Mouse (Mus musculus): ENCODE data around the gene Ankrd11. TPM values are rescaled to one million over a fixed set of nuclear protein-coding genes. Genes with fewer than 3 reads are reported as not detected.

Gene Ankrd11
- polyA plus RNA-seq, 1 experiment from 2014 or later: 94.4 TPM

DNA sequence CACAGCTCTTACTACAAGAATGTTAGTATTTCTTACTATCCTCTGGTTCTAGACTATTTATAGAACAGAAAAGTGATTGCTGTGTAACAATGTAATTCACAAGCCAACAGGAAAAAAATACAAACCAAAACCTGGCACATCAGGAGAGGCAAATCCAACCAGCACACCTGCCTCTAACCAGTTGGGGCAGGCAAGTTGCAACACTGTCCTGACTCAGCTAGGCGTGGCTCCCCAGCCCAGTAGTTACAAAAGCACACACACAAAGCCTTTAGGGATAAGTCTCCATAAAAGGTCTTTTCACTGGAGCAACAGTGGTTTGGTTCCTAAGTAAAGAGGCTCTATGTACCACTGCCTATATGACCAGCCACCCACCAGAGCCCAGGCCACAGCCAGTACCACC lies 20.8 kb downstream of the Ankrd11 start:
- Histone ChIP-seq H3K27ac (ENCODE audit: low read depth, low read length) (no peak overlapping the region), H3K9me3 (ENCODE audit: control insufficient read depth, low read length) (no peaks in the 10 kb centered on the region), H3K36me3 (ENCODE audit: control insufficient read depth, insufficient read depth, low read length) (no peaks in the 10 kb centered on the region), H3K4me1 (replicated peaks; ENCODE audit: control insufficient read depth, insufficient read depth, low read length) (peaks cover 5% of the 10 kb centered on the region; the same call in 1 of the 2 replicates), H3K27me3 (ENCODE audit: control insufficient read depth, insufficient read depth, low read length) (no peaks in the 10 kb centered on the region), H3K4me3 (ENCODE audit: low read depth, low read length) (no peak overlapping the region), H3K9ac (ENCODE audit: low read length) (no peak overlapping the region), H3K4me2 (ENCODE audit: low read depth, low read length, severe bottlenecking) (no peak overlapping the region)
- ATAC-seq (replicated peaks; ENCODE audit: low FRiP score) (no peak), DNase-seq (ENCODE audit: low spot score) (no peak)
- WGBS: 67% methylated on average over 1 of the region's 1 CpGs

DNA sequence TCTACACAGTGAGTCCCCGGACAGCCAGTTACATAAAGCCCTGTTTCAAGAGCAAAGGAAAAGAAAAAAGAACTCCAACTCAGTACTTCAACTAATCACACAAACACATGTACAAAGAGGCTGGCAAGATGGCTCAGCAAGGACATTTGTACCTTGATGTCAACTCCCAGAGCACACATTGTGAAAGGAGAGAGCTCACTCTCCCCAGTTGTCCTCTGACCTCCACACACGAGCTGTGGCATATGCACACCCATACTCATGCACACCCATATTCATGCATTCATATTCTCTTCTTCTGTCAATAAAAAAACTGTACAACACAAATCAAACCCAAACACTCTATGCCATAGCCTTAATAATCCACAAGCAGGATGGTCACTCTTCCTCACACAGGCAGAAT lies 21.2 kb downstream of the Ankrd11 start:
- no peaks in the 10 kb centered on the region for H3K9me3 ChIP-seq (ENCODE audit: control insufficient read depth, low read length)
- peaks cover 5% of the 10 kb centered on the region; the same call in 1 of the 2 replicates for H3K4me1 ChIP-seq (replicated peaks; ENCODE audit: control insufficient read depth, insufficient read depth, low read length)
- H3K9ac ChIP-seq (ENCODE audit: low read length): no peak overlapping the region
- 86% methylated on average over 2 of the region's 2 CpGs for WGBS
- DNase-seq (ENCODE audit: low spot score) (no peak), ATAC-seq (replicated peaks; ENCODE audit: low FRiP score) (no peak)
- H3K4me3 ChIP-seq (ENCODE audit: low read depth, low read length): no peak overlapping the region
- H3K27ac ChIP-seq (ENCODE audit: low read depth, low read length): no peak overlapping the region
- H3K27me3 ChIP-seq (ENCODE audit: control insufficient read depth, insufficient read depth, low read length): no peaks in the 10 kb centered on the region
- no peaks in the 10 kb centered on the region for H3K36me3 ChIP-seq (ENCODE audit: control insufficient read depth, insufficient read depth, low read length)
- H3K4me2 ChIP-seq (ENCODE audit: low read depth, low read length, severe bottlenecking): no peak overlapping the region

DNA sequence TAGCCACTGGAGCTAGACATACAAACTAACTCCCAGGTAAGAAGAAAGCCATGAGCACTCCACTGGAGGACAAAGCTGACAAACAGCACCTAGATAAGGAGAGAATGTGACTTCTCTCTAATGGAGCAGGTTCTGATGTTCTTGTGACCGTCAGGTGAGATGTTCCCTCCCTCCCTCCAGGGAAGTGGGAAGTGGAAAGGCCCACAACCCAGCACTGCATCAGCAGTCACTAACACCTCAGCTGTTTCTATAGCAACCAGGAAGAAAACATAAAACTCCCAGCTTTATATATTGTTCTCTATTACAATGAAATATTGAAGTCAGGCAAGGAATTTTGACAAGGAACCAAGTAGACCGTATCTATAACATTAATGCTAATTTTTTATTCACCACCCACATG lies 22.0 kb downstream of the Ankrd11 start:
- peaks cover 5% of the 10 kb centered on the region; the same call in 1 of the 2 replicates for H3K4me1 ChIP-seq (replicated peaks; ENCODE audit: control insufficient read depth, insufficient read depth, low read length)
- WGBS: 89% methylated on average over 2 of the region's 2 CpGs
- H3K27ac ChIP-seq (ENCODE audit: low read depth, low read length): no peak overlapping the region
- H3K9me3 ChIP-seq (ENCODE audit: control insufficient read depth, low read length): no peaks in the 10 kb centered on the region
- no peak for DNase-seq (ENCODE audit: low spot score)
- H3K9ac ChIP-seq (ENCODE audit: low read length): no peak overlapping the region
- ATAC-seq (replicated peaks; ENCODE audit: low FRiP score): no peak
- H3K27me3 ChIP-seq (ENCODE audit: control insufficient read depth, insufficient read depth, low read length): no peaks in the 10 kb centered on the region
- H3K36me3 ChIP-seq (ENCODE audit: control insufficient read depth, insufficient read depth, low read length): no peaks in the 10 kb centered on the region
- no peak overlapping the region for H3K4me2 ChIP-seq (ENCODE audit: low read depth, low read length, severe bottlenecking)
- no peak overlapping the region for H3K4me3 ChIP-seq (ENCODE audit: low read depth, low read length)

DNA sequence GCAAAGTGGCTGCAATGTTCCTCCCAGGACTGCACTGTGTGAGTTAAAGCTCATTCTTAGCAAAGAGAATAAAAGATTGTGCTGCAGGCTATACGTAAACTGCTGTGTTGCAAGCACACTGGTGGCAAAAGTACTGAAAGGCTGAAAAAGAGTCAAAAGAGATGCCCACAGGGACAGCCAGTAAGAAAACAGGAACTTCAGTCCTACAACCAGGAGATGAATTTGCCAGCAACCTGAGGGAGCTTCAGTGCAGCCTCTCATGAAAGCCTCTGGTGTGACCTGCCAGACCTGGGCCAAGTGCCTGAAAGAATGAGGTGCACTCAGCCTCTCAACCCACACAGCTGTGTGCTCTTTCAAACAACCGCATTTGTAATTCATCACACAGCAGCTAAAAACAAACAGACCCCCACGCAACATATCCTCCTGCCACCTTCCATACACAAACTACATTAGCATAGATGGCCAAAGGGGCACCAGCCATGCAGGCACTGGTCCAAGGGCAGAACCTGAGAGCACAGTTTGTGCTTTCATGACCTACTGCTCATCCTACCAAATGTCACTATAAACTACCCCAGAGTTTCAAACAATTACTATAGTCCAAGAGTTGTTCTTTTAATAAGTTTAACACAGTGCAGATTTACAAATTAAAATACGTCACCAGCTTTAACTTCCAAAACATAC lies 23.5 kb downstream of the Ankrd11 start:
- H3K36me3 ChIP-seq (ENCODE audit: control insufficient read depth, insufficient read depth, low read length): no peaks in the 10 kb centered on the region
- no peak overlapping the region for H3K4me3 ChIP-seq (ENCODE audit: low read depth, low read length)
- H3K9me3 ChIP-seq (ENCODE audit: control insufficient read depth, low read length): no peaks in the 10 kb centered on the region
- ATAC-seq (replicated peaks; ENCODE audit: low FRiP score): no peak
- H3K4me1 ChIP-seq (replicated peaks; ENCODE audit: control insufficient read depth, insufficient read depth, low read length): peaks cover 5% of the 10 kb centered on the region; the same call in 1 of the 2 replicates
- DNase-seq (ENCODE audit: low spot score): no peak
- no peak overlapping the region for H3K27ac ChIP-seq (ENCODE audit: low read depth, low read length)
- H3K9ac ChIP-seq (ENCODE audit: low read length): no peak overlapping the region
- no peaks in the 10 kb centered on the region for H3K27me3 ChIP-seq (ENCODE audit: control insufficient read depth, insufficient read depth, low read length)
- no peak overlapping the region for H3K4me2 ChIP-seq (ENCODE audit: low read depth, low read length, severe bottlenecking)
- 76% methylated on average over 4 of the region's 4 CpGs for WGBS

DNA sequence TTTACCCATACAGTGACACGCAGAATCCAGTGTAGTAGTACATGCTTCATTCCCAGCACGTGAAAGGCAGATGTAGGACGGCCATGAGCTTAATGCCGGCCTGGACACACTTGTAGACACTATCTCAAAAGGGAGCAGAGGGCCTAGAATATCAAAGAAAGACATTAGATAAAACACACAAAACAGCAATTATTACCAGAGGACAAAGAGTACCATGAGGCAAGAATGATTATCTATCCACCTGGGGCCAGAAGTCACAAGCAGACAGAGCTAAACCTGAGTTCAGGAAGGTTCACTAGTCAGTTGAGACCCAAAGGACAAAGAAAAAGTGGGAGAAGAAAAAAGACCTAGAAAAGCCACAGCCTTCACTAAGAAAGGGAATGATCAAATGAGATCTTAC lies 24.9 kb downstream of the Ankrd11 start:
- Histone ChIP-seq H3K27ac (ENCODE audit: low read depth, low read length) (no peak overlapping the region), H3K27me3 (ENCODE audit: control insufficient read depth, insufficient read depth, low read length) (no peaks in the 10 kb centered on the region), H3K4me1 (replicated peaks; ENCODE audit: control insufficient read depth, insufficient read depth, low read length) (peaks cover 5% of the 10 kb centered on the region; the same call in 1 of the 2 replicates), H3K36me3 (ENCODE audit: control insufficient read depth, insufficient read depth, low read length) (no peaks in the 10 kb centered on the region), H3K4me3 (ENCODE audit: low read depth, low read length) (no peak overlapping the region), H3K4me2 (ENCODE audit: low read depth, low read length, severe bottlenecking) (no peak overlapping the region), H3K9ac (ENCODE audit: low read length) (no peak overlapping the region), H3K9me3 (ENCODE audit: control insufficient read depth, low read length) (no peaks in the 10 kb centered on the region)
- ATAC-seq (replicated peaks; ENCODE audit: low FRiP score): no peak
- WGBS: 94% methylated on average over 4 of the region's 4 CpGs
- DNase-seq (ENCODE audit: low spot score): no peak

DNA sequence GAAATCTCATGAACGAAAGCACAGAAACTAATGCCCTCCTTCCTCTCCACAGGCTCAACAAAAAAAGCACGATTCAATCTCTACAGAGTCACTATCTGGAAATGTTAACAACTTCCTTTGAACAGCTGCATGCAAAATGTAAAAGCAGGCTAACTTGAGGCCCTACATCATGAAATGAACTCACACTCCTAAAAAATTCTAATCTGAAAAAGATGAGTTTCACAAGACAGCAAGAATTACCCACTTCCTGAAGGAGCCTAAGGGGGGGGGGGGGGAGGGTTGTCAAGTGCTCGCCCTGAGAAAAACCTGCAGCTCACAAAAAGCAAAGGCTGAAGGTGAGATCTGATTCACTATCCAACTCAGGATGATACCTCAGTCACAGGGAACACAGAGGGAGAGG lies 27.0 kb downstream of the Ankrd11 start:
- Histone ChIP-seq H3K4me1 (replicated peaks; ENCODE audit: control insufficient read depth, insufficient read depth, low read length) (peaks cover 3% of the 10 kb centered on the region; the same call in 1 of the 2 replicates), H3K27ac (ENCODE audit: low read depth, low read length) (no peak overlapping the region), H3K4me3 (ENCODE audit: low read depth, low read length) (no peak overlapping the region), H3K36me3 (ENCODE audit: control insufficient read depth, insufficient read depth, low read length) (no peaks in the 10 kb centered on the region), H3K4me2 (ENCODE audit: low read depth, low read length, severe bottlenecking) (no peak overlapping the region), H3K9me3 (ENCODE audit: control insufficient read depth, low read length) (no peaks in the 10 kb centered on the region), H3K9ac (ENCODE audit: low read length) (no peak overlapping the region), H3K27me3 (ENCODE audit: control insufficient read depth, insufficient read depth, low read length) (no peaks in the 10 kb centered on the region)
- no peak for DNase-seq (ENCODE audit: low spot score)
- no peak for ATAC-seq (replicated peaks; ENCODE audit: low FRiP score)
- 90% methylated on average over 3 of the region's 3 CpGs for WGBS

DNA sequence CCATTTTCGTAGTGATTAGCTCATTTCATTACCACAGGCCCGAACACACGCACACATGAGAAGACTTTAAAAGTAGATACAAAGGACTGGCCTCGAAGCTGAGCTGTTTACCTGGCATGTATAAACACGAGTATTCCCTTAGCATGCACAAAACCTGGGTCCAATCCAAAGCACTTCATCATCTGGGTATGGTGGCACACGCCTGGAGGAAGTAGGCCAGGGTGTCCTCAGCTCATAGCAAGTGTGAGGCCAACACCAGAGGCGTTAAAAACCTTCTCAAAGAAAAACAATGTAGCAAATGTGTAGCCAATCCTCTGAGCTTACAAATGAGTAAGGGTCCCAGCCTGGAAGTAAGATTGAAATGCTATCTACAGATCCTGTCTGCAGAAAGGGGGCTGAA lies 27.6 kb downstream of the Ankrd11 start:
- 92% methylated on average over 7 of the region's 7 CpGs for WGBS
- no peak overlapping the region for H3K9ac ChIP-seq (ENCODE audit: low read length)
- H3K4me2 ChIP-seq (ENCODE audit: low read depth, low read length, severe bottlenecking): no peak overlapping the region
- no peaks in the 10 kb centered on the region for H3K36me3 ChIP-seq (ENCODE audit: control insufficient read depth, insufficient read depth, low read length)
- H3K4me1 ChIP-seq (replicated peaks; ENCODE audit: control insufficient read depth, insufficient read depth, low read length): peaks cover 3% of the 10 kb centered on the region; the same call in 1 of the 2 replicates
- H3K27me3 ChIP-seq (ENCODE audit: control insufficient read depth, insufficient read depth, low read length): no peaks in the 10 kb centered on the region
- no peak overlapping the region for H3K27ac ChIP-seq (ENCODE audit: low read depth, low read length)
- no peak for DNase-seq (ENCODE audit: low spot score)
- no peaks in the 10 kb centered on the region for H3K9me3 ChIP-seq (ENCODE audit: control insufficient read depth, low read length)
- no peak overlapping the region for H3K4me3 ChIP-seq (ENCODE audit: low read depth, low read length)
- ATAC-seq (replicated peaks; ENCODE audit: low FRiP score): no peak

DNA sequence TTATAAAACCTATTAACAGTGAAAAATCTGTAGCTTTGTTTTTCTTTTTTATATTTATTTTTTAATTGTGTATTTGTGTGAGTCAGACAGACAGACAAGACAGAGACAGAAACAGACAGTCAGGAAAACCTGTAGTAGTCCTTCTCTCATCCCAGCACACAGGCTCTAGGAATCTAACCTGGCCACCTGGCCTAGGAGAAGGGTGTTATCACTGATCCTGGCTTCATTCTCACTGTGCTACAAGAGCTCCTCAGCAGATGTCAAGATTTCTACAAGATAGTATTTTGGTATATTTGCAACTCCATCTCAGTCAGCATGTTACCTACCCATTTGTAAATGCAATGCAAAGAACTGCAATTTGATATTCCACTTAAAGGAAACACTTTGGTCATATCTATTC lies 30.8 kb downstream of the Ankrd11 start:
- Histone ChIP-seq H3K4me3 (ENCODE audit: low read depth, low read length) (no peak overlapping the region), H3K27me3 (ENCODE audit: control insufficient read depth, insufficient read depth, low read length) (no peaks in the 10 kb centered on the region), H3K4me1 (replicated peaks; ENCODE audit: control insufficient read depth, insufficient read depth, low read length) (no peaks in the 10 kb centered on the region), H3K9me3 (ENCODE audit: control insufficient read depth, low read length) (no peaks in the 10 kb centered on the region), H3K27ac (ENCODE audit: low read depth, low read length) (no peak overlapping the region), H3K9ac (ENCODE audit: low read length) (no peak overlapping the region), H3K4me2 (ENCODE audit: low read depth, low read length, severe bottlenecking) (no peak overlapping the region), H3K36me3 (ENCODE audit: control insufficient read depth, insufficient read depth, low read length) (no peaks in the 10 kb centered on the region)
- ATAC-seq (replicated peaks; ENCODE audit: low FRiP score): no peak
- DNase-seq (ENCODE audit: low spot score): no peak

DNA sequence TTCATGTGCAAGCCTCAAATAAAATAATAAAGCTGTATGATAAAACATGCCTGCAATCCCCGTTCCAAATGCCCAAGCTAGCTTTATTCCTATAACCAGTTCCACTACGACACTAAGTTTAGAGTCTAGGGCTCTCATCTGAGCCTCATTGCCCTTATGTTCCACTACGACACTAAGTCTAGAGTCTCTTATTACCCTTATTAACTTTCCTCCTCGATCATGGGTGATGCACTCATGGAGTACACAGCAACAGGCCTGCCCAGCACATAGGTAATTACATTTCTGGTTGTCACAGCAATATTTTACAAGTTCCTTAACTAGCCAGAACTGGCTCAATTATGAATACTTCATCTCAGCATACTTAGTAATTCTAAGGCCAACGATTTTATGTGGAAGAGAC lies 36.3 kb downstream of the Ankrd11 start:
- Histone ChIP-seq H3K4me1 (replicated peaks; ENCODE audit: control insufficient read depth, insufficient read depth, low read length) (0 out of 2 replicates have a peak, but pooled peaks cover 3% of the 10 kb centered on the region), H3K36me3 (ENCODE audit: control insufficient read depth, insufficient read depth, low read length) (no peaks in the 10 kb centered on the region), H3K27ac (ENCODE audit: low read depth, low read length) (no peak overlapping the region), H3K4me3 (ENCODE audit: low read depth, low read length) (no peak overlapping the region), H3K27me3 (ENCODE audit: control insufficient read depth, insufficient read depth, low read length) (no peaks in the 10 kb centered on the region), H3K4me2 (ENCODE audit: low read depth, low read length, severe bottlenecking) (no peak overlapping the region), H3K9ac (ENCODE audit: low read length) (no peak overlapping the region), H3K9me3 (ENCODE audit: control insufficient read depth, low read length) (no peaks in the 10 kb centered on the region)
- WGBS: 87% methylated on average over 5 of the region's 5 CpGs
- no peak for ATAC-seq (replicated peaks; ENCODE audit: low FRiP score)
- no peak for DNase-seq (ENCODE audit: low spot score)
